Mouse (Mus musculus) C2C12 (cell line): ENCODE data around the gene Pipox. TPM values are rescaled to one million over a fixed set of nuclear protein-coding genes. Genes with fewer than 3 reads are reported as not detected.

Experiments used
- H3K27me3 ChIP-seq: one replicate; pipeline ENCODE4 v1.6.1; 2011; ENCODE audit not compliant: control insufficient read depth, insufficient read depth, insufficient read length
- H3K36me3 ChIP-seq: one replicate; pipeline ENCODE4 v1.6.1; 2011; ENCODE audit not compliant: control insufficient read depth, insufficient read depth
- H3K4me3 ChIP-seq: one replicate; pipeline ENCODE4 v1.5.1; 2011; ENCODE audit warnings: mild to moderate bottlenecking, control low read depth; ENCODE audit not compliant: poor library complexity, insufficient read depth, severe bottlenecking
- H3K79me2 ChIP-seq: one replicate; pipeline ENCODE4 v1.6.1; 2011; ENCODE audit not compliant: control insufficient read depth, insufficient read depth
- H3K79me3 ChIP-seq: one replicate; pipeline ENCODE4 v1.6.1; 2011; ENCODE audit warnings: low read depth, control low read depth
- H3ac ChIP-seq: one replicate; pipeline ENCODE3; 2011; ENCODE audit warnings: low read depth; ENCODE audit not compliant: control insufficient read depth, insufficient read length
- CEBPB ChIP-seq: IDR thresholded peaks from one replicate; pipeline ENCODE4 v1.6.1; 2011; ENCODE audit warnings: low read depth, mild to moderate bottlenecking, control low read depth, moderate library complexity
- CTCF ChIP-seq: IDR thresholded peaks from one replicate; pipeline ENCODE4 v1.5.1; 2011; ENCODE audit not compliant: control insufficient read depth, insufficient read depth, insufficient read length
- FOSL1 ChIP-seq: IDR thresholded peaks from one replicate; pipeline ENCODE4 v1.8.0; 2011; ENCODE audit warnings: mild to moderate bottlenecking, low read length; ENCODE audit not compliant: poor library complexity, insufficient read depth, severe bottlenecking
- MAX ChIP-seq: IDR thresholded peaks from one replicate; pipeline ENCODE4 v1.6.1; 2011; ENCODE audit warnings: mild to moderate bottlenecking, control low read depth
- MYOD1 ChIP-seq: IDR thresholded peaks from one replicate; pipeline ENCODE4 v1.6.1; 2011; ENCODE audit warnings: low read depth; ENCODE audit not compliant: control insufficient read depth, insufficient read length
- MYOG ChIP-seq: IDR thresholded peaks from one replicate; pipeline ENCODE4 v1.6.1; 2011; ENCODE audit not compliant: control insufficient read depth, insufficient read length; ENCODE audit errors: extremely low read depth
- USF1 ChIP-seq: IDR thresholded peaks from one replicate; pipeline ENCODE4 v1.6.1; 2011; ENCODE audit warnings: low read depth, mild to moderate bottlenecking, control low read depth, moderate library complexity
- polyA plus RNA-seq: library from polyadenylated mRNA; unstranded; fragments of >200 nt; fragmentation: generic; extraction: Trizol; gene quantifications from one replicate; pipeline ENCODE4 v1.2.1, GENCODE M21; 2012; ENCODE audit warnings: missing spikeins

Gene Pipox
- polyA plus RNA-seq, 1 experiment, result not detected

- no peak overlapping the region for H3K4me3 ChIP-seq
- H3ac ChIP-seq, result no peak overlapping the region
- H3K27me3 ChIP-seq, result no peaks in the 10 kb centered on the region
- no peaks in the 10 kb centered on the region for H3K79me2 ChIP-seq
- TF ChIP-seq USF1, result no peak
- no peak for TF ChIP-seq MYOD1
- TF ChIP-seq MAX, result no peak
- TF ChIP-seq CTCF, result no peak
- TF ChIP-seq MYOG, result no peak
- no peak for TF ChIP-seq FOSL1
- no peak for TF ChIP-seq CEBPB
- peaks cover 74% of the 10 kb centered on the region for H3K36me3 ChIP-seq
- no peaks in the 10 kb centered on the region for H3K79me3 ChIP-seq
These were observed 61.4 kb downstream of the Pipox start for GRCm38 (mm10) chr11:77832541-77832940.

GRCm38 (mm10) chr11:77830875-77831274 is 63.0 kb downstream of the Pipox start:
- no peaks in the 10 kb centered on the region for H3K79me3 ChIP-seq
- H3ac ChIP-seq, result no peak overlapping the region
- peaks cover 78% of the 10 kb centered on the region for H3K36me3 ChIP-seq
- TF ChIP-seq MYOG, result no peak
- no peak for TF ChIP-seq CEBPB
- no peak for TF ChIP-seq MAX
- TF ChIP-seq CTCF, result no peak
- no peaks in the 10 kb centered on the region for H3K79me2 ChIP-seq
- no peak overlapping the region for H3K4me3 ChIP-seq
- H3K27me3 ChIP-seq, result no peaks in the 10 kb centered on the region

Other genes starting within 250 kb of the Pipox start
- 12.0 TPM for gene Nufip2, start 207.9 kb downstream of the Pipox start, polyA plus RNA-seq
- gene Cryba1, start 168.8 kb downstream of the Pipox start, polyA plus RNA-seq, result 0.07 TPM
- 57.0 TPM for gene Myo18a, start 130.8 kb downstream of the Pipox start, polyA plus RNA-seq
- 0.33 TPM for gene Gm10277, start 106.3 kb downstream of the Pipox start, polyA plus RNA-seq
- not detected for gene Sez6, start 36.7 kb upstream of the Pipox start, polyA plus RNA-seq
- 21.9 TPM for gene Phf12, start 88.7 kb upstream of the Pipox start, polyA plus RNA-seq
- 16.7 TPM for gene Dhrs13, start 138.2 kb upstream of the Pipox start, polyA plus RNA-seq
- gene Flot2, start 143.8 kb upstream of the Pipox start, polyA plus RNA-seq, result 72.0 TPM
- 21.5 TPM for gene Eral1, start 186.3 kb upstream of the Pipox start, polyA plus RNA-seq
- 12.2 TPM for gene Fam222b, start 200.6 kb upstream of the Pipox start, polyA plus RNA-seq